Mouse (Mus musculus): ENCODE results near the gene Sh3rf3. TPM values are rescaled to one million over a fixed set of nuclear protein-coding genes. Genes with fewer than 3 reads are reported as not detected.

Sh3rf3 gene
- polyA plus RNA-seq, 1 experiment from 2014 or later = 3.2 TPM

DNA sequence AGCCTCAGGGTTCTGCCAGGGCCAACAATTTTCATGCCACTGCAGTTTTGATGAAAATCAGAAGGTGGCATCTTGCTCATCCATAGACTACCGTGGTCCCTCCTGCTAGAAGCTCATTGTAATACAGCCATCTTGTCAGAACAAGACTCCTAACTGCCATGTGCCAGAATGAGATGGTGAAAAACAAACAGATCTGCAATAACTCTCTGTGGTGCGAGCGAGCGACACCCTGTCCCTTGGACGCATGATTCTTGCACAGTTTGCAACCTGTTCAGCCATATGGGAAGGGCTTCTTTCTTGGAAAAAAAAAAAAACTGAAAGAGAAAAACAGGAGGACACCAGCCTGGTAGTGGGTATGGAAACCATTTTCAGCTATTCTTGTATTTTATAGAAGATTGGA is 291.5 kb downstream of the Sh3rf3 start:
- 93% methylated on average over 5 of the region's 5 CpGs for WGBS
- H3K9me3 ChIP-seq = no peaks in the 10 kb centered on the region
- H3K36me3 ChIP-seq = 0 out of 2 replicates have a peak, but pooled peaks cover 3% of the 10 kb centered on the region

DNA sequence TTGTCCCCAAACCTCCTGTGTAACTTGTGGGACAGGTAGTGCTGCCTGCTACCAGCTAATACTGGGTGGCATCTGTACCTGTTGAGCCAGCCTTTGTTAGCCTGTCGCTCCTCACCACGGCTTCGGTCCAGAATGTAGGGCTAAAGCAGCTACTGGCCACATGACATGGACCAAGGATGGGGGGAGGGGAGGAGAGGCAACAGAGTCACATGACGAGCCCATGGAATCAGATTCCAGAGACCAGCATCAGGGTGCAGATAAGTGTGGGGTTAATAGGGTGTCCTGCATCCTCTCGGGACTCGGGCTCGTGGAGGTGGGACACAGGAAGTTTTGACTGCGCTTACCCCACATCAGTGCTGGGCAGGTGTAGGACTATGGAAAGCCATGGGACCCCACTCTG is 292.7 kb downstream of the Sh3rf3 start:
- H3K9ac ChIP-seq = no peak overlapping the region
- 85% methylated on average over 8 of the region's 8 CpGs for WGBS
- H3K36me3 ChIP-seq = peaks cover 15% of the 10 kb centered on the region
- no peak for ATAC-seq (ENCODE audit: low FRiP score)
- H3K4me1 ChIP-seq (replicated peaks) = peaks cover 8% of the 10 kb centered on the region
- H3K27ac ChIP-seq = no peak overlapping the region
- no peak overlapping the region for H3K4me2 ChIP-seq
- no peak overlapping the region for H3K4me3 ChIP-seq
- no peaks in the 10 kb centered on the region for H3K27me3 ChIP-seq
- no peaks in the 10 kb centered on the region for H3K9me3 ChIP-seq

More for the DNA sequence above, 291.5 kb downstream of the Sh3rf3 start:
- Histone ChIP-seq H3K27me3 (no peaks in the 10 kb centered on the region), H3K4me2 (no peak overlapping the region), H3K27ac (no peak overlapping the region), H3K9ac (no peak overlapping the region), H3K4me3 (no peak overlapping the region), H3K4me1 (replicated peaks) (peaks cover 8% of the 10 kb centered on the region)
- no peak for ATAC-seq (ENCODE audit: low FRiP score)

DNA sequence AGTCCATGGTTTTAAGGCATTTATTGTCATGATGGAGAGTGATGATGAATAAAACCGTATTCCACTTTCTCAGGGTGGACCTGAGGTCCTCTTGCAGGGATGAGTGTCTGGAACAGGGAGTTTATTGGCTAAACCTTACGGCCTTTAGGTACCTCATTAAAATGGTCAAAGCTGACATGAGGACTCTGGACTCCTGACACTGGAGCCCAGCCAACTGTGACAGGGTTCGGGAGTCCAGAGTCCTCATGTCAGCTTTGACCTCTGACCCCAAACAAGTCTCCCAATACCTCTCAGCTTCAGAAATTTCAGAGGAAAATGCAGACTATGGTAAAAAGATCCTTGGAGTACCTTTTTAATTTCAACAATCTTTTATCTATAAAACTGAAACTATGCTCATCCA is 293.5 kb downstream of the Sh3rf3 start:
- no peak for ATAC-seq (ENCODE audit: low FRiP score)
- peaks cover 8% of the 10 kb centered on the region for H3K4me1 ChIP-seq (replicated peaks)
- H3K9me3 ChIP-seq = no peaks in the 10 kb centered on the region
- H3K4me2 ChIP-seq = no peak overlapping the region
- H3K9ac ChIP-seq = no peak overlapping the region
- H3K4me3 ChIP-seq = no peak overlapping the region
- WGBS = 84% methylated on average over 3 of the region's 3 CpGs
- no peak overlapping the region for H3K27ac ChIP-seq
- H3K27me3 ChIP-seq = no peaks in the 10 kb centered on the region
- peaks cover 18% of the 10 kb centered on the region for H3K36me3 ChIP-seq

DNA sequence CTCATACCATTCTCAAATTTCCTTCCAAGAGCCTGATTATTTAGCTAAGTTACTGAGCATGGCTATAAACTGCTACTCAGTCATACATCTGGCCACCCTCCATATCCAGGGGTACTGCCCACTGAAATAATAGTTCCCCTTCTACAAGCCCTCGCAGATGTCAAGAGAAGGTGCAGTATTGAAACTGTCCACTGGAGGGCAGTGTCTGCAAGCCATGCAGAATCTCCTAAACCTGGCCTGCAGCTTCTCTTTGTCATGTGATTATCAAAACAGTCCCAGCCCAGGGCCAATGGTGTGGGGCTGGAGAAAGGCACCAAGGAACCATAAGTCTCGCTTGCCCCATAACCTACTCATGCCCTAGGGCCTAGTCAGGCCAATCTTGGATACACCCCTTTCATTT is 295.9 kb downstream of the Sh3rf3 start:
- Histone ChIP-seq H3K4me3 (no peak overlapping the region), H3K4me1 (replicated peaks) (no peaks in the 10 kb centered on the region), H3K27me3 (no peaks in the 10 kb centered on the region), H3K9ac (no peak overlapping the region), H3K36me3 (peaks cover 18% of the 10 kb centered on the region), H3K27ac (no peak overlapping the region), H3K9me3 (no peaks in the 10 kb centered on the region), H3K4me2 (no peak overlapping the region)
- WGBS = 49% methylated on average over 2 of the region's 2 CpGs
- no peak for ATAC-seq (ENCODE audit: low FRiP score)

DNA sequence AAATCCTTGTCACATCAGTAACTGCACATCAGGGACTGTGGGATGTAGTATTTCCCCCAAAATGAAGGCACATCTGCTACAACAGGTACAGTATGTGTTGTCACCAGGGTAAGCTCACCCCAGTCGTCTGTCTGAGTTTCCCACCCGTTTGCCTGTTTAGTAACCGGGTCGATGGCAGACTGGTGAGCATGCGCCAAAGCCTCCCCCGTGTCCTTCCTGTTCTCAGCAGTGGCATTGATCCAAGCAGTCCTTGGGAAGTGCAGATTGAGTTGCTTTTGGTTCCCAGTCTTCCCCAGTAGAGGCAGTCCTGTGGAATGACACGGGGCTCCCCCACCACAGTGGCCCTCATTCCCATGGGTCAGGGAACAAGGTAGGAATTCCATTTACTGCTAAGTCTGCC is 297.2 kb downstream of the Sh3rf3 start:
- Histone ChIP-seq H3K4me1 (replicated peaks) (no peaks in the 10 kb centered on the region), H3K27me3 (no peaks in the 10 kb centered on the region), H3K4me2 (no peak overlapping the region), H3K36me3 (peaks cover 16% of the 10 kb centered on the region), H3K9ac (no peak overlapping the region), H3K4me3 (no peak overlapping the region), H3K9me3 (no peaks in the 10 kb centered on the region), H3K27ac (no peak overlapping the region)
- 92% methylated on average over 7 of the region's 7 CpGs for WGBS
- no peak for ATAC-seq (ENCODE audit: low FRiP score)

DNA sequence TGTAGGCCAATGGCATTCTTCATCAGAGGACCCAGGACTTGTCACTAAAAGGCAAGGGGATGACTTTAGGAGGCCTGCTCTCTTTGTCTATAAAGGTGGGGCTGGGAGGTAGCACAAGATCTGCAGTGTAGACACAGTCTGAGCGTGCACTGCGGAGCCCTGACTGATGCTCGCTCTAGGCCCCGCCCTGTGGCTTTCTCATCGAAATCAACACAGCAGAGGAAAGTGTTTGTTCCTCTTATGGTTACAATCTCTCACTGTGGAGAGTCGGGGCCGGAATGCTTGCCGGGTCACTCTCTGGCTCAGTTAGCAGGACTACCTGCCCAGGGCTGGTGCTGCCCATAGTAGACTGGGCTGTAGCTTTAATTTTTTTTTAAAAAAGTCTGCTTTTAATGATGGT is 299.6 kb downstream of the Sh3rf3 start:
- no peaks in the 10 kb centered on the region for H3K9me3 ChIP-seq
- WGBS = 95% methylated on average over 8 of the region's 8 CpGs
- ATAC-seq (ENCODE audit: low FRiP score) = no peak
- no peak overlapping the region for H3K4me3 ChIP-seq
- no peak overlapping the region for H3K9ac ChIP-seq
- peaks cover 16% of the 10 kb centered on the region for H3K36me3 ChIP-seq
- H3K27ac ChIP-seq = no peak overlapping the region
- no peaks in the 10 kb centered on the region for H3K27me3 ChIP-seq
- H3K4me2 ChIP-seq = no peak overlapping the region
- no peaks in the 10 kb centered on the region for H3K4me1 ChIP-seq (replicated peaks)

DNA sequence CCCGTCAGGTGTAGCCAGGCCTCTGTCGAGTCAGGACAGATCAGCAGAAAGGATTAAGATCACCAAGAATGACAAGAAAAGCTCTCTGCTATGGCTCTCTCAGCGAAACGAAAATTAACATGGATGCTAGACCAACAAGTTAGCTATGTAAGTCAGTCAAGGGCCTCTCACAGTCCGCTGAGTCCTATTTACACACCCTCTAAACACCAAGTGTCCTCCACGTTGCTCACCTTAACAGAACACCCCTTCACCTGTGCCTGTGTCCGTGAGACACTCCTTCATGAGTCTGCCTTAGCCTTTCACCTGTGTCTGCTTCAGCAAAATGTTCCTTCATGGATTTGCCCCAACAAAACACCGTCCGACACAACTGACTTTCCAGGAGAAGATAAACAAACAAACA is 300.2 kb downstream of the Sh3rf3 start:
- Histone ChIP-seq H3K27me3 (no peaks in the 10 kb centered on the region), H3K27ac (no peak overlapping the region), H3K36me3 (peaks cover 16% of the 10 kb centered on the region), H3K4me3 (no peak overlapping the region), H3K9me3 (no peaks in the 10 kb centered on the region), H3K9ac (no peak overlapping the region), H3K4me2 (no peak overlapping the region), H3K4me1 (replicated peaks) (no peaks in the 10 kb centered on the region)
- ATAC-seq (ENCODE audit: low FRiP score) = no peak
- WGBS = 90% methylated on average over 9 of the region's 9 CpGs

DNA sequence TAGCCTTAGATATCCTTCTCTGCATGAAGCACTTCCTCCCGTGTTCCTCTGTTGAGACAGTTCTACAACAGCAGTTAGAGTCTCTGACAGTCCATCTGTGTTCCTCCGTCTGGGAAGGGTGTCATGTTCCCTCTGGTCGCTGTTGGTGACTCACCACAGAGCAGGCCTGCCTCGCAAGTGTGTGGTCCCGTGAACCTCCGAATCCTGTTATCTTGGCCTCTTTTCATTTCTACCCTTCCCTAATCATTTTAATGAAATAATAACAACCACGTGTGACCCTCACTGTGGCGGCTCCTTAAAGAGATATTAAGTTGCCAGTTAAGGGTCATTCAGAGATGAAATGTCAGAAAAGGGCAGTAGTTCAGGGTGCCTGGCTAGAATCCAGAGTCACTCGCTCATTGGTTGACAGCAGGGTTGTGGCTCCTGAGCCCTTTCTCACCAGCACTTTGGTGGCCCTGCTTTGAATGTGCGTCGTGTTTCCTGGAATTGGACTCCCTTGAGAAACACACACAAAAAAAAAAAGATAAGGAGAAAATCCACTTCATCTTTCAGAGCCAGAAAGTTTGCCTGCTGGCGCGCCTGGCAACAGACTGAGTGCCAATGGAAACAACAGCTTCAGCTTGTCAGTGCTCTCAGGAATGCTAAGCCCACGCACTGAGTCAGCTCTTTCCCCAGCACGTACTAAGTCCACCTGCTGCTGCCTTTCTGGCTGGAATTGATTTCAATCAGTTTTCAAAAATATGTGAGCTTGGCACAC is 301.6 kb downstream of the Sh3rf3 start:
- Histone ChIP-seq H3K4me3 (no peak overlapping the region), H3K36me3 (peaks cover 15% of the 10 kb centered on the region), H3K9me3 (no peaks in the 10 kb centered on the region), H3K4me1 (replicated peaks) (no peaks in the 10 kb centered on the region), H3K27ac (no peak overlapping the region), H3K9ac (no peak overlapping the region; the same call in 1 of the 2 replicates), H3K4me2 (no peak overlapping the region), H3K27me3 (no peaks in the 10 kb centered on the region)
- ATAC-seq (ENCODE audit: low FRiP score) = no peak
- 65% methylated on average over 15 of the region's 15 CpGs for WGBS

DNA sequence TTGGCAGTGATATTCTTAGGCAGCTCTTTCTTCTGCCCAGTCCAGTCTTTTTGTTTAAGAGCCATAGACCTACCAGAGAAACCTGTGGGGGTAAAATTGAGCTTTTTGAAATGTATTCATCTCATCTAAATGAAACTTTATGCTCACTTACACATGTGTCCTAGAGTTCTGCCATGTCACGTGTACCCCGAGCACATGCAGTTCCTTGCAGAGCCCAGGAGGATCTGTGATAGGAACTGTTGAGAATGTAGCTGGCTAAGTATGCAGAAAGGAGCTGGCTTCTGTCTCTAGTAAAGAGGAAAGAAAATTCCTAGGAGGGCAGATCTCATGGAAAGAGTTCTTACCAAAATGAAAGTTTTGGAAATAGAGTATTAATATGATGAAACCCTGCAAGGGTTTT is 302.5 kb downstream of the Sh3rf3 start:
- Histone ChIP-seq H3K36me3 (0 out of 2 replicates have a peak, but pooled peaks cover 5% of the 10 kb centered on the region), H3K4me1 (replicated peaks) (no peaks in the 10 kb centered on the region), H3K4me3 (no peak overlapping the region), H3K9ac (no peak overlapping the region), H3K9me3 (no peaks in the 10 kb centered on the region), H3K27me3 (no peaks in the 10 kb centered on the region), H3K27ac (no peak overlapping the region), H3K4me2 (no peak overlapping the region)
- no peak for ATAC-seq (ENCODE audit: low FRiP score)
- WGBS = 93% methylated on average over 2 of the region's 2 CpGs

DNA sequence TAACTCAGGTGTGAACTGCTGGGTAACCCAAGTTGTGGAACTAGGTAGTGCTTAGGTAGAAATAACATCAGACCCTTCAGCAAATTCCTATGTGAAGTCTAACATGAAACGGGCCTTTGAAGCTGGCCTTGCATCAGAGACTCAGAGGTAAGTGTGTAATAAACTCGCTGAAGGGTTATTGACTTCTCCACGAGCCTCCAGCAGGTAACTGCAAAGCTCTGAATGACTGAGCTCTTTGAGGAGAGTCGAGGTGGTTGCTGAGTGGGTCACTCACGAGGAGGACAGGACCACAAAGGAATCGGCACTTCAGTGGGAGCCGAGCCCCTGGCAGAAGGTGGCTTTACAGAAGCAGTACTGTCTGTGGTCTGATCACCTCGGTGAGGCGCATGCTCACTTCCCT is 303.2 kb downstream of the Sh3rf3 start:
- WGBS = 89% methylated on average over 9 of the region's 9 CpGs

DNA sequence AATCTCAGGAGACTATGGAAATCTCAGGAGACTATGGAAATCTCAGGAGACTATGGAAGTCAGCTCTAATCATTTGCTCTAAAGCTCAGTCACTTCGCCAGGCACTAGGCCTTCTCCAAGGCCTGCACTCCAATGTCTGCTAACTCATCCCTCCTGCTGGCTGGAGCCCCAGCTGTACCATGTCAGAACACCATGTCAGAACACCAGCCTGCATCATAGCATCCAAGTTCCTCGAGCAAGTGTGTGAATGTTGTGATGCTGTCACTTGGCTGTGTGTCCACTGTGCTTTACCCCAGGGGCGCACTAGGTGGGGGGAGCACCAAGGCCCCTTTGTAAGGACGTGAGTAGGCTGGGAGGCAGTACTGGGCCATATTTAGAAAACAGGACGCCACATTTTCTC is 304.4 kb downstream of the Sh3rf3 start:
- Histone ChIP-seq H3K4me1 (replicated peaks) (no peaks in the 10 kb centered on the region), H3K4me2 (no peak overlapping the region), H3K36me3 (no peaks in the 10 kb centered on the region), H3K9ac (no peak overlapping the region), H3K27me3 (no peaks in the 10 kb centered on the region), H3K9me3 (no peaks in the 10 kb centered on the region), H3K27ac (no peak overlapping the region), H3K4me3 (no peak overlapping the region)
- 84% methylated on average over 5 of the region's 5 CpGs for WGBS
- ATAC-seq (ENCODE audit: low FRiP score) = no peak

More for the DNA sequence above, 303.2 kb downstream of the Sh3rf3 start:
- H3K4me3 ChIP-seq = no peak overlapping the region
- H3K9ac ChIP-seq = no peak overlapping the region
- no peak for ATAC-seq (ENCODE audit: low FRiP score)
- no peak overlapping the region for H3K27ac ChIP-seq
- no peak overlapping the region for H3K4me2 ChIP-seq
- H3K36me3 ChIP-seq = no peaks in the 10 kb centered on the region
- no peaks in the 10 kb centered on the region for H3K4me1 ChIP-seq (replicated peaks)
- no peaks in the 10 kb centered on the region for H3K27me3 ChIP-seq
- H3K9me3 ChIP-seq = no peaks in the 10 kb centered on the region

DNA sequence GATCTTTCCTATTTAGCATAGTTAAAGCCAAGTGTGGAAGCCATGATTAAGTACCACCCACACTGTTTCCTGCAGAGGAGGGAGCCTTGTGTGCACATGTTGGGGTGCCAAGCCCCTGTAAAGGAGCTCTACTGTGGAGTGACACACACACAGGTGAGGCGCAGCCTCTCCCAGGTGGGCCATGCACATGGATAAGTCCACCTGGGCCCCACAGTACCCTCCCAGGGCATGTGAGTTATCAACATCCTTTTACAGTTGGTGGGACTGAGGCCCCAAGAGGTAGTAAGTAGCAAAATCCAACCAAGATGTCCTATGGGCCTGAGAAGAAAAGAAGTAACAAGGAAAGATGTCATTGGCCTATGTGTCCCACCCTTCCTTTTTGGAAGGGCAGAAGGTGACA is 305.8 kb downstream of the Sh3rf3 start:
- no peak overlapping the region for H3K27ac ChIP-seq
- WGBS = 94% methylated on average over 1 of the region's 1 CpGs
- H3K9me3 ChIP-seq = no peaks in the 10 kb centered on the region
- no peaks in the 10 kb centered on the region for H3K36me3 ChIP-seq
- no peaks in the 10 kb centered on the region for H3K27me3 ChIP-seq
- H3K9ac ChIP-seq = no peak overlapping the region
- no peak for ATAC-seq (ENCODE audit: low FRiP score)
- H3K4me1 ChIP-seq (replicated peaks) = no peaks in the 10 kb centered on the region
- no peak overlapping the region for H3K4me2 ChIP-seq
- H3K4me3 ChIP-seq = no peak overlapping the region

DNA sequence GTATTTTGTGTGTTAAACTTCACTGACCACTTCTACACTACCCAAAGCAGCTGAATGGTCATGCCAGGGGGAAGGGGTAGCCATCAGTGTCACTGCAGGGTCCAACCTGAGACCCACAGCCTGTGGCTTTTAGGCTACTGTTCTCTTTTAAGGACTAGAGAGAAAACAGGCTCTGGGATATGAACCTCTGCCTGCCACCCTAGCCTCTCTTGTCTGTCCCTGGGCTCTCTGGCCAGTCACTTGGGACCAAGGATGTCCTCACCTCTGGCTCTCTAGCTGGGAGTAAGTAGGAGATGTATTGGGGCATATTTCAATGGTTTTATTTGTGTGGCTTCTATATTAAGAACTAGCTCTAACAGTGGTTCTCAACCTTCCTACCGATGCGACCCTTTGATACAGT is 306.7 kb downstream of the Sh3rf3 start:
- Histone ChIP-seq H3K9ac (no peak overlapping the region), H3K36me3 (no peaks in the 10 kb centered on the region), H3K4me1 (replicated peaks) (no peaks in the 10 kb centered on the region), H3K4me2 (no peak overlapping the region), H3K9me3 (no peaks in the 10 kb centered on the region), H3K27ac (no peak overlapping the region), H3K4me3 (no peak overlapping the region), H3K27me3 (no peaks in the 10 kb centered on the region)
- WGBS = 89% methylated on average over 2 of the region's 2 CpGs
- ATAC-seq (ENCODE audit: low FRiP score) = no peak

Measured in hindbrain, embryonic 13.5 days (tissue).